Mouse (Mus musculus): ENCODE measurements at regions not wholly inside any gene's neighbourhood (a gene's known extent, or its start where the extent isn't known, plus 50 kb on each side); places are given as distances from the start of the nearest gene placed in this dataset.

GRCm38 (mm10) chr13:111876847-111877246 lies 68.1 kb upstream of the Map3k1 start:
- TF ChIP-seq MAX (IDR thresholded peaks at IDR 0.05; ENCODE audit: low read depth) (no peak), MYOD1 (IDR thresholded peaks at IDR 0.05; ENCODE audit: control insufficient read depth in 1 of 3, insufficient read length in 2 of 3, low read depth in 2 of 3) (no peak), CEBPB (IDR thresholded peaks at IDR 0.05; ENCODE audit: insufficient read depth, poor library complexity, severe bottlenecking) (no peak), POLR2A (IDR thresholded peaks at IDR 0.05; ENCODE audit: insufficient read length, low read depth) (no peak), TCF12 (IDR thresholded peaks at IDR 0.05; ENCODE audit: insufficient read depth, poor library complexity, severe bottlenecking) (no peak)

All from myocyte (in vitro differentiated cells).